Mouse (Mus musculus): Measurements from ENCODE around the gene Atl3. TPM values are rescaled to one million over a fixed set of nuclear protein-coding genes. Genes with fewer than 3 reads are reported as not detected.

Atl3 gene
- polyA plus RNA-seq, 1 experiment from 2014 or later = 6.7 TPM

GRCm38 (mm10) chr19:7523292-7523691, 29.5 kb downstream of the Atl3 start:
- ATAC-seq = no peak
- Histone ChIP-seq H3K4me2 (ENCODE audit: low read length) (no peak overlapping the region), H3K9me3 (ENCODE audit: control insufficient read depth, low read length) (no peaks in the 10 kb centered on the region), H3K4me3 (replicated peaks; ENCODE audit: low read length) (no peak overlapping the region), H3K36me3 (ENCODE audit: control insufficient read depth, insufficient read depth) (peaks cover 19% of the 10 kb centered on the region), H3K27me3 (replicated peaks; ENCODE audit: control insufficient read depth, insufficient read depth, low read length) (no peaks in the 10 kb centered on the region), H3K27ac (ENCODE audit: low read length) (no peak overlapping the region), H3K9ac (replicated peaks; ENCODE audit: low read depth, low read length) (no peak overlapping the region), H3K4me1 (replicated peaks; ENCODE audit: control insufficient read depth, insufficient read depth, low read length) (no peaks in the 10 kb centered on the region)
- 100% methylated on average over 1 of the region's 1 CpGs for WGBS

GRCm38 (mm10) chr19:7523781-7524180, 29.9 kb downstream of the Atl3 start:
- H3K4me3 ChIP-seq (replicated peaks; ENCODE audit: low read length) = no peak overlapping the region
- H3K9me3 ChIP-seq (ENCODE audit: control insufficient read depth, low read length) = no peaks in the 10 kb centered on the region
- no peak overlapping the region for H3K27ac ChIP-seq (ENCODE audit: low read length)
- peaks cover 19% of the 10 kb centered on the region for H3K36me3 ChIP-seq (ENCODE audit: control insufficient read depth, insufficient read depth)
- no peaks in the 10 kb centered on the region for H3K27me3 ChIP-seq (replicated peaks; ENCODE audit: control insufficient read depth, insufficient read depth, low read length)
- no peaks in the 10 kb centered on the region for H3K4me1 ChIP-seq (replicated peaks; ENCODE audit: control insufficient read depth, insufficient read depth, low read length)
- H3K9ac ChIP-seq (replicated peaks; ENCODE audit: low read depth, low read length) = no peak overlapping the region
- H3K4me2 ChIP-seq (ENCODE audit: low read length) = no peak overlapping the region
- no peak for ATAC-seq

- Histone ChIP-seq H3K9ac (replicated peaks; ENCODE audit: low read depth, low read length) (no peak overlapping the region), H3K36me3 (ENCODE audit: control insufficient read depth, insufficient read depth) (peaks cover 22% of the 10 kb centered on the region), H3K9me3 (ENCODE audit: control insufficient read depth, low read length) (no peaks in the 10 kb centered on the region), H3K27me3 (replicated peaks; ENCODE audit: control insufficient read depth, insufficient read depth, low read length) (no peaks in the 10 kb centered on the region), H3K4me3 (replicated peaks; ENCODE audit: low read length) (no peak overlapping the region), H3K4me2 (ENCODE audit: low read length) (no peak overlapping the region), H3K27ac (ENCODE audit: low read length) (no peak overlapping the region), H3K4me1 (replicated peaks; ENCODE audit: control insufficient read depth, insufficient read depth, low read length) (no peaks in the 10 kb centered on the region)
- WGBS = 88% methylated on average over 3 of the region's 3 CpGs
- ATAC-seq = no peak
Measured at GRCm38 (mm10) chr19:7524879-7525278, 31.0 kb downstream of the Atl3 start.

GRCm38 (mm10) chr19:7528639-7529428, 35.0 kb downstream of the Atl3 start:
- H3K27me3 ChIP-seq (replicated peaks; ENCODE audit: control insufficient read depth, insufficient read depth, low read length) = no peaks in the 10 kb centered on the region
- no peak overlapping the region for H3K4me3 ChIP-seq (replicated peaks; ENCODE audit: low read length)
- no peak overlapping the region for H3K27ac ChIP-seq (ENCODE audit: low read length)
- 55% methylated on average over 7 of the region's 7 CpGs for WGBS
- no peaks in the 10 kb centered on the region for H3K4me1 ChIP-seq (replicated peaks; ENCODE audit: control insufficient read depth, insufficient read depth, low read length)
- H3K9ac ChIP-seq (replicated peaks; ENCODE audit: low read depth, low read length) = no peak overlapping the region
- no peaks in the 10 kb centered on the region for H3K9me3 ChIP-seq (ENCODE audit: control insufficient read depth, low read length)
- H3K4me2 ChIP-seq (ENCODE audit: low read length) = no peak overlapping the region
- H3K36me3 ChIP-seq (ENCODE audit: control insufficient read depth, insufficient read depth) = peaks cover 11% of the 10 kb centered on the region
- ATAC-seq = peak; percentile 76; the same call in 1 of the 2 replicates

- Histone ChIP-seq H3K4me2 (ENCODE audit: low read length) (no peak overlapping the region), H3K4me1 (replicated peaks; ENCODE audit: control insufficient read depth, insufficient read depth, low read length) (no peaks in the 10 kb centered on the region), H3K9ac (replicated peaks; ENCODE audit: low read depth, low read length) (no peak overlapping the region), H3K27ac (ENCODE audit: low read length) (no peak overlapping the region), H3K4me3 (replicated peaks; ENCODE audit: low read length) (no peak overlapping the region), H3K9me3 (ENCODE audit: control insufficient read depth, low read length) (no peaks in the 10 kb centered on the region), H3K36me3 (ENCODE audit: control insufficient read depth, insufficient read depth) (peaks cover 10% of the 10 kb centered on the region), H3K27me3 (replicated peaks; ENCODE audit: control insufficient read depth, insufficient read depth, low read length) (no peaks in the 10 kb centered on the region)
- ATAC-seq = no peak
- 91% methylated on average over 5 of the region's 5 CpGs for WGBS
Measured at GRCm38 (mm10) chr19:7531906-7532305, 38.1 kb downstream of the Atl3 start.

- no peak overlapping the region for H3K9ac ChIP-seq (replicated peaks; ENCODE audit: low read depth, low read length)
- no peak overlapping the region for H3K27ac ChIP-seq (ENCODE audit: low read length)
- 40% methylated on average over 5 of the region's 5 CpGs for WGBS
- H3K4me1 ChIP-seq (replicated peaks; ENCODE audit: control insufficient read depth, insufficient read depth, low read length) = no peaks in the 10 kb centered on the region
- no peak overlapping the region for H3K4me3 ChIP-seq (replicated peaks; ENCODE audit: low read length)
- peaks cover 9% of the 10 kb centered on the region for H3K36me3 ChIP-seq (ENCODE audit: control insufficient read depth, insufficient read depth)
- ATAC-seq = no peak
- no peaks in the 10 kb centered on the region for H3K27me3 ChIP-seq (replicated peaks; ENCODE audit: control insufficient read depth, insufficient read depth, low read length)
- H3K9me3 ChIP-seq (ENCODE audit: control insufficient read depth, low read length) = no peaks in the 10 kb centered on the region
- no peak overlapping the region for H3K4me2 ChIP-seq (ENCODE audit: low read length)
Measured at GRCm38 (mm10) chr19:7533891-7534290, 40.1 kb downstream of the Atl3 start.

GRCm38 (mm10) chr19:7548924-7549323, 55.1 kb downstream of the Atl3 start:
- 91% methylated on average over 3 of the region's 3 CpGs for WGBS
- no peaks in the 10 kb centered on the region for H3K4me1 ChIP-seq (replicated peaks; ENCODE audit: control insufficient read depth, insufficient read depth, low read length)
- H3K9ac ChIP-seq (replicated peaks; ENCODE audit: low read depth, low read length) = no peak overlapping the region
- H3K27me3 ChIP-seq (replicated peaks; ENCODE audit: control insufficient read depth, insufficient read depth, low read length) = no peaks in the 10 kb centered on the region
- H3K4me3 ChIP-seq (replicated peaks; ENCODE audit: low read length) = no peak overlapping the region
- peaks cover under 1% of the 10 kb centered on the region; the same call in 1 of the 2 replicates for H3K9me3 ChIP-seq (ENCODE audit: control insufficient read depth, low read length)
- no peaks in the 10 kb centered on the region for H3K36me3 ChIP-seq (ENCODE audit: control insufficient read depth, insufficient read depth)
- ATAC-seq = no peak
- no peak overlapping the region for H3K4me2 ChIP-seq (ENCODE audit: low read length)
- H3K27ac ChIP-seq (ENCODE audit: low read length) = no peak overlapping the region

- no peaks in the 10 kb centered on the region for H3K27me3 ChIP-seq (replicated peaks; ENCODE audit: control insufficient read depth, insufficient read depth, low read length)
- H3K4me2 ChIP-seq (ENCODE audit: low read length) = no peak overlapping the region
- no peak overlapping the region for H3K4me3 ChIP-seq (replicated peaks; ENCODE audit: low read length)
- no peaks in the 10 kb centered on the region for H3K9me3 ChIP-seq (ENCODE audit: control insufficient read depth, low read length)
- H3K4me1 ChIP-seq (replicated peaks; ENCODE audit: control insufficient read depth, insufficient read depth, low read length) = no peaks in the 10 kb centered on the region
- 68% methylated on average over 4 of the region's 4 CpGs for WGBS
- ATAC-seq = no peak
- no peak overlapping the region for H3K9ac ChIP-seq (replicated peaks; ENCODE audit: low read depth, low read length)
- no peak overlapping the region for H3K27ac ChIP-seq (ENCODE audit: low read length)
- no peaks in the 10 kb centered on the region for H3K36me3 ChIP-seq (ENCODE audit: control insufficient read depth, insufficient read depth)
Measured at GRCm38 (mm10) chr19:7551550-7552300, 57.9 kb downstream of the Atl3 start.

GRCm38 (mm10) chr19:7552301-7552673, 58.4 kb downstream of the Atl3 start:
- no peaks in the 10 kb centered on the region for H3K27me3 ChIP-seq (replicated peaks; ENCODE audit: control insufficient read depth, insufficient read depth, low read length)
- H3K4me2 ChIP-seq (ENCODE audit: low read length) = no peak overlapping the region
- ATAC-seq = no peak
- H3K27ac ChIP-seq (ENCODE audit: low read length) = no peak overlapping the region
- H3K9ac ChIP-seq (replicated peaks; ENCODE audit: low read depth, low read length) = no peak overlapping the region
- peaks cover 3% of the 10 kb centered on the region for H3K4me1 ChIP-seq (replicated peaks; ENCODE audit: control insufficient read depth, insufficient read depth, low read length)
- WGBS = 90% methylated on average over 2 of the region's 2 CpGs
- no peak overlapping the region for H3K4me3 ChIP-seq (replicated peaks; ENCODE audit: low read length)
- no peaks in the 10 kb centered on the region for H3K36me3 ChIP-seq (ENCODE audit: control insufficient read depth, insufficient read depth)
- no peaks in the 10 kb centered on the region for H3K9me3 ChIP-seq (ENCODE audit: control insufficient read depth, low read length)
